Mouse (Mus musculus) ES-Bruce4 (cell line): Measurements from ENCODE around the gene Trmt11.

Experiments used
- CTCF ChIP-seq: IDR thresholded peaks from one replicate; pipeline ENCODE4 v1.8.1; 2011; ENCODE audit warnings: low read depth, low read length
- EP300 ChIP-seq: IDR thresholded peaks from 2 replicates; pipeline ENCODE4 v1.6.1; 2011; ENCODE audit warnings: low read depth, low read length; ENCODE audit not compliant: insufficient read depth
- POLR2A ChIP-seq: IDR thresholded peaks from one replicate; pipeline ENCODE4 v1.8.1; 2011; ENCODE audit warnings: low read length; ENCODE audit not compliant: insufficient read depth

- TF ChIP-seq CTCF (no peak), POLR2A (no peak), EP300 (no peak)
Measured at GRCm38 (mm10) chr10:30555686-30556578, 44.6 kb downstream of the Trmt11 start.
